Mouse (Mus musculus): Measurements from ENCODE around the gene Arid1b.

DNA sequence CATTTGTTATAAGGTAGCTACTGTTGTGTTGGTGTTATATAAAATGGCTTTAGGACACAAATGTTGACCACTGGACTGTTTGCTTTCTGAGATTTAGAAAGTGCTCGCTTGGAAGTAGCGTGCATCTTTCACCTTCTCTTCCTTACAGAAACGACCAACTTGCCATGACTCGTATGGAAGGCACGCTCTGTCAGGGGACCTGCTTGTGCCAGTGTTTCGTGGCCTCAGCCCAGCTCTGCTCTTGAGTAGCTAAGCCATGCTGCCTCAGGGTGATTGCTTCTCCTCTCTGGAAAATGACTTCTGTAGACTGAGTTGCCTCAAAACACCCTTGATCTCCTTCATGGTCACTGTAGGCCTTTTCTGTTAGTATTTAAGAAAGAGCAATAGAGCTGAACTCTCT is 137.6 kb downstream of the Arid1b start:
- TF ChIP-seq CHD2 (IDR thresholded peaks at IDR 0.05; ENCODE audit: low read depth, low read length) (no peak), MAFK (IDR thresholded peaks at IDR 0.05; ENCODE audit: insufficient read depth, low read depth, low read length) (no peak), HCFC1 (IDR thresholded peaks at IDR 0.05; ENCODE audit: borderline replicate concordance, insufficient read depth, low read length) (no peak)

All from ES-E14 (cell line).